Mouse (Mus musculus) myocyte (in vitro differentiated cells): ENCODE results near the gene Il17a.

ENCODE experiments used
- REST ChIP-seq: IDR thresholded peaks from one replicate; pipeline ENCODE4 v1.6.1; 2011; ENCODE audit warnings: mild to moderate bottlenecking, control low read depth, moderate library complexity; ENCODE audit not compliant: insufficient read depth, insufficient read length
- TCF12 ChIP-seq: IDR thresholded peaks from one replicate; pipeline ENCODE4 v1.6.1; 2011; ENCODE audit warnings: mild to moderate bottlenecking, control low read depth; ENCODE audit not compliant: poor library complexity, insufficient read depth, severe bottlenecking
- USF1 ChIP-seq: IDR thresholded peaks from one replicate; pipeline ENCODE4 v1.6.1; 2011; ENCODE audit warnings: low read depth, mild to moderate bottlenecking, control low read depth, moderate library complexity

DNA sequence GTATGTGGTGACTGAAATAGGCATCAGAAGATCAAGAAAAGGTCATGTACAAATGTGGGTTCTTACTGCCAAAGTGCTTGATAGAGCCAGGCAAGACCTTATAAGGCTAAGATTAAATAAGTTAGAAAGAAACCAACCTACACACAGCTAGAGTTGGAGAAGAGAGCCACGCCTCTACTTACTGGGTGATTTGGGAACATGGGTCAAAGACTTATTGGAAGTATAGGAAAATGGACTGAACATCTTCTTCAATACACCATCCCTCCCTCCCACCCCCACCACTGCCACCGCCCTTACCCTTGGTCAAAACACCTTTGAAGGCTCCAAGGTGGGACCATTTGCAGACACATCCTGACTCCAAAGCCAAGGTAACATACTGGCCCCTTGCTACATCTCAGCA lies 45.3 kb upstream of the Il17a start:
- no peak for TF ChIP-seq USF1
- TF ChIP-seq REST, result no peak
- TF ChIP-seq TCF12, result no peak
